Mouse (Mus musculus) lung, postnatal 0 days (tissue): Measurements from ENCODE around the gene Cdc42ep1. TPM values are rescaled to one million over a fixed set of nuclear protein-coding genes. Genes with fewer than 3 reads are reported as not detected.

Experiments used
- ATAC-seq: fragments of 200-750 bp; cut with Nextera tagmentation; 2 replicates; pipeline ENCODE4 v1.8.0; 2017; ENCODE audit warnings: moderate library complexity
- DNase-seq: peaks from one replicate; pipeline ENCODE4 v3.0.0-alpha.2; 2016; ENCODE audit warnings: low spot score
- H3K27ac ChIP-seq: fragments of 300-500 bp; sonication (generic); 2 replicates; pipeline ENCODE4 v1.5.1; 2014; ENCODE audit warnings: antibody characterized with exemption, mild to moderate bottlenecking, low read length, mixed read lengths
- H3K27me3 ChIP-seq: fragments of 300-500 bp; sonication (generic); replicated peaks from 2 replicates; pipeline ENCODE4 v1.6.1; 2014; ENCODE audit warnings: low read length, mixed read lengths; ENCODE audit not compliant: insufficient read depth
- H3K36me3 ChIP-seq: fragments of 300-500 bp; sonication (generic); 2 replicates; pipeline ENCODE4 v1.6.1; 2014; ENCODE audit warnings: low read length, mixed read lengths; ENCODE audit not compliant: insufficient read depth
- H3K4me1 ChIP-seq: fragments of 300-500 bp; sonication (generic); 2 replicates; pipeline ENCODE4 v1.6.1; 2014; ENCODE audit warnings: antibody characterized with exemption, low read depth, low read length, mixed read lengths; ENCODE audit not compliant: insufficient read depth
- H3K4me2 ChIP-seq: fragments of 300-500 bp; sonication (generic); replicated peaks from 2 replicates; pipeline ENCODE4 v1.6.1; 2014; ENCODE audit warnings: low read depth, mild to moderate bottlenecking, low read length, moderate library complexity, mixed read lengths
- H3K4me3 ChIP-seq: fragments of 300-500 bp; sonication (generic); 2 replicates; pipeline ENCODE4 v1.5.1; 2014; ENCODE audit warnings: low read depth, low read length
- H3K9ac ChIP-seq: fragments of 300-500 bp; sonication (generic); replicated peaks from 2 replicates; pipeline ENCODE4 v1.6.1; 2014; ENCODE audit warnings: low read depth, mild to moderate bottlenecking
- H3K9me3 ChIP-seq: fragments of 300-500 bp; sonication (generic); 2 replicates; pipeline ENCODE4 v1.6.1; 2016; ENCODE audit warnings: low read length, mixed read lengths
- CTCF ChIP-seq: IDR thresholded peaks from 2 replicates; pipeline ENCODE4 v1.5.1; 2016; ENCODE audit warnings: antibody characterized with exemption, mild to moderate bottlenecking
- EP300 ChIP-seq: IDR thresholded peaks from 2 replicates; pipeline ENCODE4 v1.6.1; 2016; ENCODE audit warnings: antibody characterized with exemption, mild to moderate bottlenecking, control low read depth
- WGBS: fragments of 180-500 bp; shearing (Covaris S2); extraction: QIAGEN DNeasy Blood & Tissue Kit; methylation state at CpG from one replicate; pipeline ENCODE4 v1.1.7; 2014; 5-methylcytosine and 5-hydroxymethylcytosine counted together
- microRNA-seq: library from miRNA; unstranded; fragments of <30 nt; microRNA quantifications from one replicate; pipeline ENCODE4, GENCODE M21; 2016
- polyA plus RNA-seq: library from polyadenylated mRNA; unstranded; fragments of >200 nt; fragmentation: Nextera tagmentation; extraction: Ambion mirVana; gene quantifications from 2 replicates; pipeline ENCODE4 v1.2.1, GENCODE M21; 2015

The Cdc42ep1 gene
- polyA plus RNA-seq, 1 experiment from 2014 or later: 109 TPM

DNA sequence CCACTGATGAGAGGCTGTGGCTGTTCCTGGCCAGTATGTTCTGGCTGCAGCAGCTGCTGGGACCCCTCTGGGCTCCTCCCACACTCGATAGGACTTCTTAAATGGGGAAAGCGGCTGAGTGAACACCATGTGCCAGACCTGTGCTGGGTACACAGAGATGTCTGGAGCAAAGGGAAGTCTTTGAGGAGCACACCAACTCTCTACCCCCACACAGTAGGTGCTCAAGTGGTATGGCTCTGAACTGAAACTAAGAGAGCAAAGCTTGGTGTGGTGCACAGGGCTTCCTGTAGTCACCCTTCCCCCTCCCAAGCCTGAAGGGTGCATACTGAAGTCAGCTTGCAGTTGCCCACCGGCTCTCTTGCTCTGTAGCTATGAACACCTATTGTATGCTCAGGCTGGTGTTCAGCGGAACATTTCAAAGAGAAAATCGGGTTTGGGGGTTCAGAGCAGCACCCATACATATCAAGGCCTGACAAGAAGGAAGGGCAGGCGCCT, 56.1 kb downstream of the Cdc42ep1 start:
- peaks cover 26% of the 10 kb centered on the region for H3K4me1 ChIP-seq
- TF ChIP-seq CTCF (no peak), EP300 (no peak)
- DNase-seq (peak; percentile 55), ATAC-seq (no peak)
- H3K36me3 ChIP-seq: no peaks in the 10 kb centered on the region
- H3K27ac ChIP-seq: peak overlapping the region; percentile 62; the same call in 1 of the 2 replicates
- 0 out of 2 replicates have a peak overlapping the region, but pooled peaks have one; percentile 5 for H3K4me2 ChIP-seq
- H3K9me3 ChIP-seq: no peaks in the 10 kb centered on the region
- no peaks in the 10 kb centered on the region for H3K27me3 ChIP-seq
- no peak overlapping the region for H3K4me3 ChIP-seq
- H3K9ac ChIP-seq: no peak overlapping the region
- WGBS: 45% methylated on average over 6 of the region's 6 CpGs

DNA sequence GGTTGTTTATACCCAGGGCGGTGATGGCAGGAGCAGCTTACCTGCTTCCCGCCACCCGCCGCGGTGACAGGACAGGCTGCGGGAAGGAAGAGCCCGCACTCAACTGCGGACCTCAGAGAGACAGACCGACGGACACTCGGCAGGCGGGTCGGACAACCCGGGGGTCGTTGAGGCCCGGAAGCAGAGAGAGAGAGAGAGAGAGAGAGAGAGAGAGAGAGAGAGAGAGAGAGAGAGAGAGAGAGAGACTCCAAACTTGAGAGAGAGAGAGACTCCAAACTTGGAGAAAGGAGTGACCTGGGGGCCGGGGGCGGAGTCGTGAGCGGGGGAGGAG, 57.0 kb downstream of the Cdc42ep1 start, which contains the start of gene Gm49510:
Gene Gm49510, plus strand, starts transcription at position 259 of the 331 bp plus-strand sequence.
- ATAC-seq (no peak), DNase-seq (no peak)
- Histone ChIP-seq H3K9ac (peak within 1 kb of the TSS; percentile 58), H3K9me3 (no peaks in the 10 kb centered on the region), H3K4me3 (peak within 1 kb of the TSS; percentile 69), H3K4me2 (peak within 1 kb of the TSS; percentile 91), H3K4me1 (peaks cover 23% of the 10 kb centered on the region), H3K27ac (peak within 1 kb of the TSS; percentile 62), H3K27me3 (no peaks in the 10 kb centered on the region), H3K36me3 (peaks cover 4% of the 10 kb centered on the region; the same call in 1 of the 2 replicates)
- no peak for TF ChIP-seq EP300
- TF ChIP-seq CTCF: no peak
- 2% methylated on average over 17 of the region's 20 CpGs for WGBS

DNA sequence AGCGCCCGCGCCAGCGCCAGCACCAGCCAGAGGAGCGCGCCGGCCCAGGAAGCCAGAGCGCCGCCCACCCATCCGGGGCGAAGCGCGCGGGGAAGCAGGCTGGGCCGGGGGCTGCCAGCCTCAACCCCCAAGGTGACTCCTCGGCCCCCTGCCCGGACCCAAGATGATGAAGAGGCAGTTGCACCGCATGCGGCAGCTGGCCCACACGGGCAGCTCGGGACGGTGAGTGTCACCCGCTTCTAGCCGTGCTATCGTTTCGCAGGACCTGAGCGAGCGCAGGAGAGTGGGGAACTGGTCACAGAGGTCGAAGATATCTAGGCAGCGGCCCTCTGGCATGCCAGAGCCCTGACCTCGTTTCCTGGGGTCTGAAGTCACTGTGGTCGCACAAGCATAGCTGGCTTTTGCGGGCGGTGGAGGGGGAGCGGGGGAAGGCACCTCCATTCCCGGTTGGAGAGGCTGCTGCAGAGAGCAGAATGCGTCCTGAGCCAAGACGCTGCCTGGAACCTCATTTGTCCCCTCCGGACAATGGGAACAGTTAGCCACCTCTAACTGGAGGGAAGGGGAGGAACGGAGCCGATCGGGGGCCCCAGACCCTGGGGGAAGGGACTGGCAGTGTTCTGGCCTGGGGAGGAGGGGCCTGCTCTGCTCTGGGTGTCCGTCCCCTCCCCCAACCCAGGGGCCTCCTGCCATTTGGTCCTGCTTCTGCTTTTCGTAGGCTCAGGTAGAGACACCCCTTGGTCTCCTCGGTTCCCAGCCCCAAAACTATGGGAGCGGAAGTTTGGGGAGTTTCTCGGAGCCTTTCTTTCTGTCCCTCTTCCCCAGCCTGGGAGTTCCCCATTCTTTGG, 57.5 kb downstream of the Cdc42ep1 start, which contains the start of gene Sh3bp1:
Gene Sh3bp1, plus strand, starts transcription at position 29 of the 845 bp plus-strand sequence.
- TF ChIP-seq EP300 (no peak), CTCF (no peak)
- peak; percentile 79 for DNase-seq
- peak; percentile 40 for ATAC-seq
- H3K9ac ChIP-seq: peak within 1 kb of the TSS; percentile 58
- H3K9me3 ChIP-seq: no peaks in the 10 kb centered on the region
- peaks cover 8% of the 10 kb centered on the region; the same call in 1 of the 2 replicates for H3K36me3 ChIP-seq
- WGBS: 2% methylated on average over 38 of the region's 47 CpGs
- H3K4me3 ChIP-seq: peak within 1 kb of the TSS; percentile 69
- peaks cover 23% of the 10 kb centered on the region for H3K4me1 ChIP-seq
- H3K4me2 ChIP-seq: peak within 1 kb of the TSS; percentile 91
- no peaks in the 10 kb centered on the region for H3K27me3 ChIP-seq
- peak within 1 kb of the TSS; percentile 62 for H3K27ac ChIP-seq

Small RNA genes lying within 50 kb of the gene (microRNA-seq; reads per million reads assigned to microRNA genes)
- not detected for gene Mir6955

Other genes starting within 250 kb of the Cdc42ep1 start
- gene Cyth4, start 245.6 kb upstream of the Cdc42ep1 start, polyA plus RNA-seq: 14.5 and 16.1 TPM in 2 replicates
- gene Elfn2, start 123.9 kb upstream of the Cdc42ep1 start, polyA plus RNA-seq: 0.02 and 0.05 TPM in 2 replicates
- gene Mfng, start 69.1 kb upstream of the Cdc42ep1 start, polyA plus RNA-seq: 47.8 and 52.9 TPM in 2 replicates
- 7.5 and 8.3 TPM in 2 replicates for gene Card10, start 39.6 kb upstream of the Cdc42ep1 start, polyA plus RNA-seq
- 1.6 and 2.4 TPM in 2 replicates for gene Lgals2, start 12.9 kb downstream of the Cdc42ep1 start, polyA plus RNA-seq
- 49.7 and 51.5 TPM in 2 replicates for gene Gga1, start 34.6 kb downstream of the Cdc42ep1 start, polyA plus RNA-seq
- 0.10 and 0.42 TPM in 2 replicates for gene Gm49510, start 57.0 kb downstream of the Cdc42ep1 start, polyA plus RNA-seq
- 12.7 and 12.8 TPM in 2 replicates for gene Sh3bp1, start 57.1 kb downstream of the Cdc42ep1 start, polyA plus RNA-seq
- 1.8 and 1.9 TPM in 2 replicates for gene Pdxp, start 71.3 kb downstream of the Cdc42ep1 start, polyA plus RNA-seq
- gene Lgals1, start 84.1 kb downstream of the Cdc42ep1 start, polyA plus RNA-seq: 655 and 726 TPM in 2 replicates
- 26.8 and 28.9 TPM in 2 replicates for gene Nol12, start 92.3 kb downstream of the Cdc42ep1 start, polyA plus RNA-seq
- 22.5 and 23.9 TPM in 2 replicates for gene Triobp, start 105.1 kb downstream of the Cdc42ep1 start, polyA plus RNA-seq
- 263 and 311 TPM in 2 replicates for gene H1f0, start 185.8 kb downstream of the Cdc42ep1 start, polyA plus RNA-seq
- 0.12 and 0.14 TPM in 2 replicates for gene Galr3, start 199.3 kb downstream of the Cdc42ep1 start, polyA plus RNA-seq
- 45.4 and 48.4 TPM in 2 replicates for gene Ankrd54, start 220.3 kb downstream of the Cdc42ep1 start, polyA plus RNA-seq
- gene Eif3l, start 232.6 kb downstream of the Cdc42ep1 start, polyA plus RNA-seq: 99.3 and 101 TPM in 2 replicates